Mouse (Mus musculus): Measurements from ENCODE around the gene Slc12a9. TPM values are rescaled to one million over a fixed set of nuclear protein-coding genes. Genes with fewer than 3 reads are reported as not detected.

Slc12a9 gene
- polyA plus RNA-seq, 1 experiment, result 43.2 TPM

DNA sequence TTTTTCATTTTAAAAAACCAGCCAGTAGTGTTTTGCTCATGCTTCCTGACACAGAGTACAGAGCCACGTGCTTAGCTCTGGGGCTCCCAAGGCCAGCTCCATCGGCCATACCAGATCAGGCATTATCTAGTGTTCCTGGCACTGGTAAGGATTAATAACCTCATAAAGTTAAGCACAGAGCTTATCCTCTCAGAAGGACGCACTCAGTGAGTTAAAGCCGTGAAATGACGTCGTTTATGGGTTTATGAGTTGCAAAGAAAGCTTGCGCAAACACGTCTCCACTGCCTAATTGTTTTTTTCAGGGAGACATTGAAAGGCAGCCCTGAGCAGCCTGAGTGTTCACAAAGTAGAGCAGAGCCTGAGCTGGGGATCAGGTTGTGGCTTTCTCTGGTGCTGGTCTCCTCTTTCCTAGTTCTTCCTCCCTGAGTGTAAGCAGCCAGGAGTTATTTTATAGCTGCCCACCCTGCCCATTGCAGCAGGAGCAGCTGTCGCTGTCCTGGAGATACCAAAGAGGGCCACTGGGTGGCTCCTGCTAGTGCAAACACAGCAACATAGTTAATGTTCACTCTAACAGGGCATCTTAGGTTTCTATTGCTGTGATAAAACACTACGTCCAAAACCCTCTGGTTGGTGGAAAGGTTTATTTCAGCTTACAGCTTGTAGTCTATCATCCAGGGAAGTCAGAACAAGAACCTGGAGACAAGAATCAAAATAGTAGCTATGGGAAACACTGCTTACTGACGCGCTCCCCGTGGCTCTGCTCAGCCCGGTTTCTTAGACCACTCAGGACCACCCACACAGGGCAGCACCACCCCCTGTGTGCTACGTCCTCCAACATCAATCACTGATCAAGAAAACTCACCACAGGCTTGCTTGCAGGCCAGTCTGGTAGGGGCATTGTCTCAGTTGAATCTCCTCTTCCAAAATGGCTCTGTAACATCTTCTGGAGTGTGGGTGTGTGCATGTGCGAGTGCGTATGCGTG, 55.7 kb downstream of the Slc12a9 start:
- Histone ChIP-seq H3K4me1 (ENCODE audit: control insufficient read depth, insufficient read depth, low read length) (no peaks in the 10 kb centered on the region), H3K27ac (ENCODE audit: insufficient read depth, low read depth, low read length) (no peak overlapping the region), H3K4me3 (ENCODE audit: insufficient read depth, low read length) (no peak overlapping the region)
- TF ChIP-seq CTCF (IDR thresholded peaks at IDR 0.05; ENCODE audit: low read depth, low read length), result peak; percentile 21; the same call in 1 of the 2 replicates
- TF ChIP-seq POLR2A (IDR thresholded peaks at IDR 0.05; ENCODE audit: borderline replicate concordance, low read depth, low read length), result no peak

DNA sequence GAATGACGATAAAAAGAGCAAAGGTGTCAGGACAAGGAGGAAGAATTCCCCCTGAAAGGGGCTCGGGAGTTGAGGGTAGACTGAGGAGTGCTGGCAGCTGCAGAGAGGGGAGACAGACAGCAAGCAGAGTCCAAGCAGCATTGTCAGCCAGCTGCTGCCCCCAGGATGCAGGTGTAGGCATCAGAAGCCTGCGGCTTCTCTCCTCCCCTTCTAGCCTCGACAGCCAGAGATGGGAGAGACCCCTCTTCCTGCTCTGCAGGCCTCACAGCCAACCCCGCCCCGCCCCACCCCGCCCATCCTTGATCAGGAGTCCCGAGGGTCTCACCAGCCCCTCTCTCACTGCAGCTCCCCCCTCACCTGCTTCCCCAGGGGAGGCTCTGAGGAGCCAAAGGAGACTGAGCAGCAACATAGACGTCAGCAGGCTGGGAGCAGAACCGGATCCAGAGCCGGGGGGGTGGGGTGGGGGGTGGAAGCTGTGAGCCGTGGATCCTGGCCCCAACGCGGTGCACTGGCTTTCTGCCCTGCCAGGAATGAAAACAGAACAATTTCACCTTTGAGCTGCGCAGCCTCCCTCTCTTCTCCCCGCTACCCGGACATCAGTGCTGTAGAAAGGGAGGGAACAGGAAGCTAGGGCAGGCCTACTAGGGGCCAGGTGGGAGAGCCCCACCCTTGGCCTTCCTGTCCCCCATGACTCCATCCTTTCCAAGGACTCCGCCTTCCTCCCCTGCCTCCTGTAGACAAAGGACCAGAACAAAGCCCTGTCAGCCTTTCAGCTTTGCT, 65.1 kb downstream of the Slc12a9 start:
- Histone ChIP-seq H3K27ac (ENCODE audit: insufficient read depth, low read depth, low read length) (no peak overlapping the region), H3K4me1 (ENCODE audit: control insufficient read depth, insufficient read depth, low read length) (peaks cover 2% of the 10 kb centered on the region; the same call in 1 of the 2 replicates), H3K4me3 (ENCODE audit: insufficient read depth, low read length) (no peak overlapping the region)
- no peak for TF ChIP-seq CTCF (IDR thresholded peaks at IDR 0.05; ENCODE audit: low read depth, low read length)
- no peak for TF ChIP-seq POLR2A (IDR thresholded peaks at IDR 0.05; ENCODE audit: borderline replicate concordance, low read depth, low read length)

DNA sequence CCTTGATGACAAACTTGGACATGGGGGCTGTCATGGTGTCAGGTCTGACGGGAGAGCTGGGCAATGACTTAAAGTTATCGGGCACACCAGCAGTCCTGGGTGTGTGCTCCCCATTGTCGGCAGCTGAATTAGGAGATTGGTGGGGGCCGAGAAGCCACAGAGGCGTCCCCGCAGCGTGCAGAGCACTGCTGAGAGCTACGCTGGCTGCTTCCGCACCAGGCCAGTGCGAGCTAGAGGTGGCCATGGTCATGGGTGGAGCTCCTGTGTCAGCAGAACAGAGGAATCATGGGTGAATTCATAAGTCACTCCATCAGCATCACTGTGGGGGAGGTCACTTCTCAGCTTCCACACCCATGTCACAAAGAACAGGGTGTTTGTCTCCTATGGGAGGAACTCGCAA, 68.6 kb downstream of the Slc12a9 start:
- Histone ChIP-seq H3K27ac (ENCODE audit: insufficient read depth, low read depth, low read length) (no peak overlapping the region), H3K4me3 (ENCODE audit: insufficient read depth, low read length) (no peak overlapping the region), H3K4me1 (ENCODE audit: control insufficient read depth, insufficient read depth, low read length) (peaks cover 2% of the 10 kb centered on the region; the same call in 1 of the 2 replicates)
- TF ChIP-seq CTCF (IDR thresholded peaks at IDR 0.05; ENCODE audit: low read depth, low read length) (no peak), POLR2A (IDR thresholded peaks at IDR 0.05; ENCODE audit: borderline replicate concordance, low read depth, low read length) (no peak)

Other genes starting within 250 kb of the Slc12a9 start
- gene Trim56, start 217.4 kb downstream of the Slc12a9 start, polyA plus RNA-seq (2012; ENCODE audit: insufficient read depth, insufficient read length, missing spikeins), result 14.9 and 18.9 TPM in 2 replicates
- not detected in 2 replicates for gene Muc3, start 184.3 kb downstream of the Slc12a9 start, polyA plus RNA-seq (2012; ENCODE audit: insufficient read depth, insufficient read length, missing spikeins)
- gene Muc3a, start 121.2 kb downstream of the Slc12a9 start, polyA plus RNA-seq (2012; ENCODE audit: insufficient read depth, insufficient read length, missing spikeins), result not detected in 2 replicates
- not detected in 2 replicates for gene Ache, start 46.1 kb downstream of the Slc12a9 start, polyA plus RNA-seq (2012; ENCODE audit: insufficient read depth, insufficient read length, missing spikeins)
- gene Ufsp1, start 39.0 kb downstream of the Slc12a9 start, polyA plus RNA-seq (2012; ENCODE audit: insufficient read depth, insufficient read length, missing spikeins), result 0.79 and 1.8 TPM in 2 replicates
- gene Srrt, start 25.9 kb downstream of the Slc12a9 start, polyA plus RNA-seq (2012; ENCODE audit: insufficient read depth, insufficient read length, missing spikeins), result 172 and 177 TPM in 2 replicates
- 6.7 and 7.1 TPM in 2 replicates for gene Trip6, start 19.2 kb downstream of the Slc12a9 start, polyA plus RNA-seq (2012; ENCODE audit: insufficient read depth, insufficient read length, missing spikeins)
- gene Ephb4, start 16.5 kb upstream of the Slc12a9 start, polyA plus RNA-seq (2012; ENCODE audit: insufficient read depth, insufficient read length, missing spikeins), result 0.19 TPM in 1 of 2 replicates, not detected in the other
- not detected in 2 replicates for gene Zan, start 143.5 kb upstream of the Slc12a9 start, polyA plus RNA-seq (2012; ENCODE audit: insufficient read depth, insufficient read length, missing spikeins)
- 15.8 and 17.4 TPM in 2 replicates for gene Pop7, start 168.9 kb upstream of the Slc12a9 start, polyA plus RNA-seq (2012; ENCODE audit: insufficient read depth, insufficient read length, missing spikeins)
- gene Gigyf1, start 185.0 kb upstream of the Slc12a9 start, polyA plus RNA-seq (2012; ENCODE audit: insufficient read depth, insufficient read length, missing spikeins), result 42.0 and 48.3 TPM in 2 replicates
- not detected in 2 replicates for gene Epo, start 199.6 kb upstream of the Slc12a9 start, polyA plus RNA-seq (2012; ENCODE audit: insufficient read depth, insufficient read length, missing spikeins)
- 547 and 604 TPM in 2 replicates for gene Gnb2, start 199.9 kb upstream of the Slc12a9 start, polyA plus RNA-seq (2012; ENCODE audit: insufficient read depth, insufficient read length, missing spikeins)
- gene Actl6b, start 219.9 kb upstream of the Slc12a9 start, polyA plus RNA-seq (2012; ENCODE audit: insufficient read depth, insufficient read length, missing spikeins), result not detected in 2 replicates
- 1.7 TPM in 1 of 2 replicates, not detected in the other for gene Tfr2, start 236.2 kb upstream of the Slc12a9 start, polyA plus RNA-seq (2012; ENCODE audit: insufficient read depth, insufficient read length, missing spikeins)